Mouse (Mus musculus) heart, embryonic 15.5 days (tissue): Measurements from ENCODE around the gene Stard3. TPM values are rescaled to one million over a fixed set of nuclear protein-coding genes. Genes with fewer than 3 reads are reported as not detected.
A peak's percentile ranks its signal among the peaks of the same experiment; 100 is the strongest.

ENCODE experiments used
- ATAC-seq: fragments of 200-750 bp; cut with Nextera tagmentation; replicated peaks from 2 replicates; pipeline ENCODE4 v1.8.0; 2017; ENCODE audit warnings: low read depth, moderate TSS enrichment; ENCODE audit not compliant: insufficient number of reproducible peaks, insufficient read depth, low FRiP score
- H3K27ac ChIP-seq: fragments of 300-500 bp; sonication (generic); 2 replicates; pipeline ENCODE4 v1.5.1; 2015; ENCODE audit warnings: mild to moderate bottlenecking, inconsistent platforms
- H3K27me3 ChIP-seq: fragments of 300-500 bp; sonication (generic); 2 replicates; pipeline ENCODE4 v1.6.1; 2015; ENCODE audit warnings: inconsistent platforms
- H3K36me3 ChIP-seq: fragments of 300-500 bp; sonication (generic); 2 replicates; pipeline ENCODE4 v1.6.1; 2015; ENCODE audit warnings: mild to moderate bottlenecking, inconsistent platforms
- H3K4me1 ChIP-seq: fragments of 300-500 bp; sonication (generic); replicated peaks from 2 replicates; pipeline ENCODE4 v1.6.1; 2015; ENCODE audit warnings: inconsistent platforms
- H3K4me2 ChIP-seq: fragments of 300-500 bp; sonication (generic); 2 replicates; pipeline ENCODE4 v1.6.1; 2015; ENCODE audit warnings: inconsistent platforms, mild to moderate bottlenecking, moderate library complexity
- H3K4me3 ChIP-seq: fragments of 300-500 bp; sonication (generic); 2 replicates; pipeline ENCODE4 v1.5.1; 2015; ENCODE audit warnings: mild to moderate bottlenecking, inconsistent platforms
- H3K9ac ChIP-seq: fragments of 300-500 bp; sonication (generic); 2 replicates; pipeline ENCODE4 v1.6.1; 2015; ENCODE audit warnings: mild to moderate bottlenecking, inconsistent platforms
- H3K9me3 ChIP-seq: fragments of 300-500 bp; sonication (generic); replicated peaks from 2 replicates; pipeline ENCODE4 v1.6.1; 2016; ENCODE audit warnings: inconsistent platforms
- WGBS: fragments of 180-500 bp; shearing (Covaris S2); methylation state at CpG from one replicate; pipeline ENCODE4 v1.1.7; 2015; ENCODE audit warnings: mixed read lengths; 5-methylcytosine and 5-hydroxymethylcytosine counted together
- polyA plus RNA-seq: library from polyadenylated mRNA; unstranded; fragments of >200 nt; fragmentation: Nextera tagmentation; extraction: Ambion mirVana; gene quantifications from 2 replicates; pipeline ENCODE4 v1.2.1, GENCODE M21; 2015

The Stard3 gene
- polyA plus RNA-seq, 1 experiment from 2014 or later, result 33.9 TPM

DNA sequence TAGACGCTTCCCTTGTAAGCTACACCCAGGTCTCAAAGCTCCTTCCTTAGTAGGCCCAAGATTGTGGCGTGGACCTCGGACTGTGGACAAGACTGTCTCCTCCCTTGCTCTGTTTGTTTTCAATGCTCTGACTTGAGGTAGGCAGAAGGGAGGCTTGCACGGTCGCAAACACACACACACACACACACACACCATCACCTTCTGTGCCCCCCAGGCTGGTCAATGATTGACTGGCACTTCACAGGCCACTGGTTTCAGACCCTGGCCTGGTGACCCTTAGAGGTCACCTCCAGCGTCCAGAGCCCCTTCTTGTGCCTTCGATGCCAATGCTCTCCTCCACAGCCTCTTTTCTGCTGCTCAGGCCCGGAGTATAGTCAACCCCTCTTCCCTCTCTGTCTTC lies 50.7 kb downstream of the Stard3 start:
- Histone ChIP-seq H3K36me3 (no peaks in the 10 kb centered on the region), H3K4me3 (no peak overlapping the region), H3K9ac (peak overlapping the region; percentile 21; the same call in 1 of the 2 replicates), H3K9me3 (no peaks in the 10 kb centered on the region), H3K4me1 (peaks cover 28% of the 10 kb centered on the region), H3K27ac (peak overlapping the region; percentile 63), H3K4me2 (peak overlapping the region; percentile 47), H3K27me3 (no peaks in the 10 kb centered on the region)
- WGBS, result 60% methylated on average over 8 of the region's 8 CpGs
- ATAC-seq, result no peak

DNA sequence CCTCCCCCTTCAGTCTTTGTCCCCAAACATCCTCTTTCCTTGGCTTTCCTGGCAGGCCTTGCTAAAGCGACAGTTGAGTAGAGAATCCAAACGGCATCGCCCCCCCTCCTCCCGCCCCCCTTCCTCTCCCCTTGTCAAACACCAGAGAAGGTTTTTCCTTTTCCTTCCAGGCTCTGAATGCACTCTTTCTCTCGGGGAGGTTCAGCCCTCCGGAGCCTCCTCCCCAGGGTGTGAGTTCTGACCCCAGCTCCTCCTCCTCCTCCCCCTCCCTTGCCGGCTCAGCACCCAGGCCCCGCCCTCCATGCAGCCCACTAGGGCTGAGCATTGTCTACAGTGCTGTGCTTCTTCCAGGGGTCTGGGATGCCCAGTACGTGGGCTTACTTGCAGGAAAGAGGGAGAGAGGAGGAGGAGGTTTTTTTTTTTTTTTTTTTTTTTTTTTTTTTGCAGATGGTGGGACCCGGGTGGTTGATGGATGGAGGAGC lies 51.2 kb downstream of the Stard3 start:
- no peaks in the 10 kb centered on the region for H3K36me3 ChIP-seq
- H3K9me3 ChIP-seq, result no peaks in the 10 kb centered on the region
- H3K27ac ChIP-seq, result peak overlapping the region; percentile 63
- WGBS, result 7% methylated on average over 10 of the region's 10 CpGs
- H3K27me3 ChIP-seq, result no peaks in the 10 kb centered on the region
- H3K4me2 ChIP-seq, result peak overlapping the region; percentile 47
- peak; percentile 34; the same call in 1 of the 2 replicates for ATAC-seq
- no peak overlapping the region for H3K4me3 ChIP-seq
- H3K4me1 ChIP-seq, result peaks cover 33% of the 10 kb centered on the region
- H3K9ac ChIP-seq, result peak overlapping the region; percentile 21

DNA sequence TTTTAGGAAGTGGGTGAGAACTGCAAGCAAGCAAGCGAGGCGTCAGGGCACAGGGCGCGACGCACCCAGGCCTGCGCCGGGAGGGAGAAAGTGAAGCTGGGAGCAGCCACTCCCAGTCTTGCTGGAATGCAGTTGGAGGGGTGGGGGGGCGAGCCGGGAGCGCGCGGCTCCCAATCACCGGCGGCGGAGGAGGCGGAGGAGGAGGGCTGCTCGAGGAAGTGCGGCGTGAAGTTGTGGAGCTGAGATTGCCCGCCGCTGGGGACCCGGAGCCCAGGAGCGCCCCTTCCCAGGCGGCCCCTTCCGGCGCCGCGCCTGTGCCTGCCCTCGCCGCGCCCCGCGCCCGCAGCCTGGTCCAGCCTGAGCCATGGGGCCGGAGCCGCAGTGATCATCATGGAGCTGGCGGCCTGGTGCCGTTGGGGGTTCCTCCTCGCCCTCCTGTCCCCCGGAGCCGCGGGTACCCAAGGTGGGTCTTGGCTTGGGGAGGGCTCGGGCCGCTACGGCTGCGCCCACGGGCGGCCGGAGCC lies 54.2 kb downstream of the Stard3 start, which contains the start of gene Erbb2:
Gene Erbb2 (plus strand): TSS at position 198 of the 524 bp plus-strand sequence.
- ATAC-seq, result peak; percentile 83
- Histone ChIP-seq H3K9ac (peak within 1 kb of the TSS; percentile 99), H3K9me3 (no peaks in the 10 kb centered on the region), H3K4me2 (peak within 1 kb of the TSS; percentile 75), H3K4me1 (peaks cover 59% of the 10 kb centered on the region), H3K36me3 (no peaks in the 10 kb centered on the region), H3K27ac (peak within 1 kb of the TSS; percentile 98), H3K4me3 (peak within 1 kb of the TSS; percentile 98), H3K27me3 (no peaks in the 10 kb centered on the region)
- WGBS, result under 1% methylated on average over 49 of the region's 49 CpGs

DNA sequence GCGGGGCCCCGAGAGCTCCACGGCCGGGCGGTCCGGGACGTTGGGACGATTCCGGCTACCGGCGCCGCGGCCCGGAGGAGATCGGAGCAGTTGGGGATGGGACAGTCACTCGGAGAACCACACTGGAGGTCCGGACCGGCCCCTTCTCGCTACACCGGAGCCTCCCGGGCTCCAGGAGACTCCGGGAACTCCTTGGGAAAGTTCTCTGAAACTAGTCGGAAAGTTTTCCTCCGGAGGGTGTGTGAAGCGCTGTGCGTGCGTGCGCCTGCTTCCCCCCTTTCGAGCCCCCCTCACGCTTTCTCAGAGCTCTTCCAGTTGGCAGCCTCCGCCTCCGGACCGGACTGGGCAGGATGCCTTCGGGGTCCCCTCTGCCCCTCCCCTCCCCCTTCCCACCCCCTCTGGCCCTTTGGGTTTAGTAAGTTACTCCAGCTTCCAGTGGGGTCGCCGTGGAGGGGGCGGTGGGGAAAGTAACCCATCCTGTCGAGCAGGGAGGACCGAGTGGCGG lies 54.7 kb downstream of the Stard3 start:
- peaks cover 62% of the 10 kb centered on the region for H3K4me1 ChIP-seq
- peak; percentile 50 for ATAC-seq
- peak overlapping the region; percentile 99 for H3K9ac ChIP-seq
- under 1% methylated on average over 40 of the region's 40 CpGs for WGBS
- H3K4me3 ChIP-seq, result peak overlapping the region; percentile 98
- H3K27me3 ChIP-seq, result no peaks in the 10 kb centered on the region
- H3K27ac ChIP-seq, result peak overlapping the region; percentile 98
- H3K4me2 ChIP-seq, result peak overlapping the region; percentile 75
- H3K36me3 ChIP-seq, result no peaks in the 10 kb centered on the region
- no peaks in the 10 kb centered on the region for H3K9me3 ChIP-seq

DNA sequence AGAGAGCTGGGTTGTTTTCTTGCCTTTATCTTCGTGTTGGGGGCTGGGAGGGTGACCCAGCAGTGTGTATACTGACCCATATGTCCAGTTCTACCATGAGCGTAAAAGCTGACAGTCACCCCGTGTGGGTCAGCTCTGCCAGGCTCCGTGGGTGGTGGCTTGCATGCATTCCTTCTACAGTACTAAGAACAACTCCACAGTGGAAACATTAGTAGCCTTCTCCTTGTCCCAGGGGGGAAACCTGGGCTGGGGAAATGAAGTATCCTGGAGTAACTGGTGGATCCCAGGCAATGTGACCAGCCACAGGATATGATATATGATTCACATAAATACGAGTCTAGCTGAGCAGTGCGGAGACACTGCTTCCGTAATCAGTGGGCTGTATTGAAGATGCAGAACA lies 55.6 kb downstream of the Stard3 start:
- ATAC-seq, result no peak
- Histone ChIP-seq H3K4me2 (peak overlapping the region; percentile 75), H3K9me3 (no peaks in the 10 kb centered on the region), H3K36me3 (no peaks in the 10 kb centered on the region), H3K4me3 (peak overlapping the region; percentile 98), H3K27ac (peak overlapping the region; percentile 98), H3K4me1 (peaks cover 70% of the 10 kb centered on the region), H3K27me3 (no peaks in the 10 kb centered on the region), H3K9ac (peak overlapping the region; percentile 99)
- WGBS, result 13% methylated on average over 7 of the region's 7 CpGs

DNA sequence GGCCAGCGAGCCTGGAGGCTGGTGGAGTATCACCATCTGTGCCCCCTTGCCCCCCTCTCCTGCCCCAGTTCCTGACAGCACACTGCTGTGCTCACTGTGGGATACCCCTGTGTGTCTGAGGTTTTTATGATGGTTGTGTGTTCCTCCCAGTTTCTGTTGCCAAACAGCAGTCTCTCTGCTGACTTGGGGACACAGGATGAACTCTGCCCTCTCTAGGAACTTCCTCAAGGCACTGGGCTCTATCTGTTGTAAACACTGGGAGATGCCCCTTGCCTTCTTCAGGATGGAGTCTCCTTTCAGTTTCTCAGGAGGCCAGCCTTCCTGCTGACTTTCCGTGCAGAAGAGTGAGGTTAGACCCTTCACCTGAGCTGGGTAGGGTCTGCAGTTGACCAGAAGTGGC lies 56.0 kb downstream of the Stard3 start:
- no peak for ATAC-seq
- H3K9ac ChIP-seq, result peak overlapping the region; percentile 99; the same call in 1 of the 2 replicates
- peak overlapping the region; percentile 75 for H3K4me2 ChIP-seq
- H3K27me3 ChIP-seq, result no peaks in the 10 kb centered on the region
- WGBS, result 20% methylated on average over 2 of the region's 2 CpGs
- peak overlapping the region; percentile 98; the same call in 1 of the 2 replicates for H3K27ac ChIP-seq
- peaks cover 70% of the 10 kb centered on the region for H3K4me1 ChIP-seq
- peak overlapping the region; percentile 98 for H3K4me3 ChIP-seq
- H3K9me3 ChIP-seq, result no peaks in the 10 kb centered on the region
- H3K36me3 ChIP-seq, result no peaks in the 10 kb centered on the region

DNA sequence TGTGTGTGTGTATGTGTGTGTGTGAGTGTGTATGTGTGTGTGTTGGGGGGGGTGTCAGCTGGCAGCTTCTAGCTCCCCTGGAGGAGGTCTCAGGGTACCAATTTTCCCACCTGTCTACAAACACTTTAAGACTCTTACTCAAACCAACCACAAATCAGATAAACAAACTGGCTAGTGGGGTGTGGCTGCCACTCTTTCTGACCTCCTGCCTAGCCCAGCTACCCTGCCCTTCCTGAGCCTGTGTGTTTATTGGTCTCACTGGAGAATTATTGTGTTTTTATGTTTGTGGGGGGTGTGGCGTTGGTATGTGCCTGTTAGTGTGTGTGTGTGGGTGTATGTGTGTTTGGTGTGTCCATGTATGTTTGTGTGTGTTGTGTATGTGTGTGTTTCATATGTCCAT lies 58.9 kb downstream of the Stard3 start:
- Histone ChIP-seq H3K27me3 (no peaks in the 10 kb centered on the region), H3K9me3 (no peaks in the 10 kb centered on the region), H3K4me2 (no peak overlapping the region), H3K4me1 (peaks cover 63% of the 10 kb centered on the region), H3K4me3 (no peak overlapping the region), H3K36me3 (peaks cover 20% of the 10 kb centered on the region), H3K9ac (no peak overlapping the region), H3K27ac (no peak overlapping the region)
- WGBS, result 75% methylated on average over 1 of the region's 1 CpGs
- ATAC-seq, result no peak

DNA sequence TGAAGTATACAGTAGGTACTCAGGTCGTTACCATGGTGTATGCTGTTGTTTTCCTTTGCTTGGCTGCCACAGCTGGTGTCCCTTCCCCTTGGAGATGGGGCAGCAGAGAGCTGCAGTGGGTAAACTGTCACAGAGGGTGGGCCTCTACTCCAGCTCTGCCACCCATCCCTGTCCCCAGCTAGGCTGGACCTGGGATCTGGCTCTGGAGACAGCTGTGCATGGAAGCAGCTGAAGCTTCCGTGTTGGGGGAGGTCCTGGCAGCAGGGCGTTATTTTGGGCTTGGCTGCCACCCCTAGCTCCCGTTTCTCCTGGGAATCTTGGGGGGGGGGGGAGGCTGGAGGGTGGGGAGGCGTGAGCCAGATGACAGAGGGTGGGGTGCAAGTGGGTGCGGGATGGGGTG lies 60.1 kb downstream of the Stard3 start:
- ATAC-seq, result no peak
- H3K9me3 ChIP-seq, result no peaks in the 10 kb centered on the region
- WGBS, result 49% methylated on average over 6 of the region's 6 CpGs
- H3K4me2 ChIP-seq, result no peak overlapping the region
- H3K4me3 ChIP-seq, result no peak overlapping the region
- H3K4me1 ChIP-seq, result peaks cover 62% of the 10 kb centered on the region
- H3K27ac ChIP-seq, result peak overlapping the region; percentile 51; the same call in 1 of the 2 replicates
- no peaks in the 10 kb centered on the region for H3K27me3 ChIP-seq
- peaks cover 32% of the 10 kb centered on the region for H3K36me3 ChIP-seq
- H3K9ac ChIP-seq, result no peak overlapping the region

DNA sequence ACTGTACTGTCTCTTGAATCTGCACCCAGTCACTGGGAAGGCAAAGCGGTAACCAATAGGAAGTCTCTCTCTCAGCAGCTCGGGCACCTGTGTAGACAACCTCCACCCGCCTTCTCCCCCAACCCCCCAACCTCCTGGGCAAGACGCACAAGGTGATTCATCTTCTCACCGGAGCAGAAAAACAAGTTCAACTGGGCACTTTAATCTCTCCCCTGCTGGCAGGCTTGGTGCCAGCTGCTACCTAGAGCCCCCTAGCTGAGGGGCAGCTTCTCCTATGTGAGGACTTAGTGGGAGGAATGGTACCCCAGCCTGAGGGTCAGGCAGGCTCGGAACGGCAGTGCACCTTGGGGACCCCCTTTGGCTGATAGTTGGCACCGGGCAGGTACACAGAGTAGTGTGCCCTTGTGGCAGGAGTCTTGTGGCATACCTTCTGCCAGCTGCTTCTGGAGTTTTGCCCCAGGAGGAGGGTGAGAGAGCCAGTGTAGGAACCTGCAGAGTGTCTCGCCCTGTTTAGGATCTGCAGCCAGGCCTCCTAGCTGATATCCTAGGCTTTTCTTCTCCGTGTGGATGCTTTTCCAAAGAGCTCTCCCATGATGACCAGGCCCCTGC lies 60.9 kb downstream of the Stard3 start:
- peaks cover 57% of the 10 kb centered on the region for H3K4me1 ChIP-seq
- 72% methylated on average over 10 of the region's 10 CpGs for WGBS
- peaks cover 40% of the 10 kb centered on the region for H3K36me3 ChIP-seq
- ATAC-seq, result no peak
- no peaks in the 10 kb centered on the region for H3K27me3 ChIP-seq
- no peaks in the 10 kb centered on the region for H3K9me3 ChIP-seq
- peak overlapping the region; percentile 8 for H3K27ac ChIP-seq
- no peak overlapping the region for H3K4me2 ChIP-seq
- no peak overlapping the region for H3K4me3 ChIP-seq
- no peak overlapping the region for H3K9ac ChIP-seq

DNA sequence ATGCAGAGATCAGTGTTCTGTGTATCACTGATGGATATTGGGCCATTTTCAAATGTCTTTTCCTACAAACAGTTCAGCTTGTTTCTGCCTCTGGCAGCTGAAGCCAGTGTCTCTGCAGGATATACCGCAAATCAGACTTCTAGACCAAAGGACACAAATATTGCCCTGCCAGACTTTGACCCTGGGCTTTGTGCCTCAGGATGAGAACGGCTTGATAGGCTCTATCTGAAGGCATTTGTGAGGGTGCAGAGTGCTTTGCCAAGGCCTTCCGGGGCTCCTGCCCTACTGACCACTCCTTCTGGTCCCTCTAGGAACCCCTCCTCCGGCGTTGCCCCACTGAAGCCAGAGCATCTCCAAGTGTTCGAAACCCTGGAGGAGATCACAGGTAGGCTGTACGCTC lies 68.4 kb downstream of the Stard3 start:
- Histone ChIP-seq H3K36me3 (peaks cover 96% of the 10 kb centered on the region), H3K4me1 (no peaks in the 10 kb centered on the region), H3K4me2 (no peak overlapping the region), H3K9ac (no peak overlapping the region), H3K27ac (no peak overlapping the region), H3K27me3 (no peaks in the 10 kb centered on the region), H3K9me3 (no peaks in the 10 kb centered on the region), H3K4me3 (no peak overlapping the region)
- WGBS, result 89% methylated on average over 7 of the region's 7 CpGs
- ATAC-seq, result no peak

DNA sequence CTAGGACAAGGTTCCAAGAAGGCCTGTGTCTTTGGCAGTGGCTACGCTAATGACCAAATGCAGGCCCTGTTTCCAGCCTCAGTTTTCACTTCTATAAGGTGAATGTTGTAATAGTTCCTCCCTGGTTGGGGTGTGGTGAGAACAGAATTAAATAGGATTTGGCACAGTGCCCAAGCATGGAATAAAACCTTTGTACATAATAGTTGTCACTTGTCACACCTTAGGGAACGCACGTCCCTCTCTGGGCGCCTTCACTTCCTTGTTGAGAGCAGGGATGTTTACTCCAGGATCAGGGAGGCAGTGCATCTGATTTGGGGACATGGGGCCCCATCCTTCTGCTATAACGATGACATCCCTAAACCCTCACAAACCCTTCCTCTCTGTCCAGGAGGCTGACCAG lies 70.3 kb downstream of the Stard3 start:
- Histone ChIP-seq H3K27ac (no peak overlapping the region), H3K4me1 (no peaks in the 10 kb centered on the region), H3K9ac (no peak overlapping the region), H3K27me3 (no peaks in the 10 kb centered on the region), H3K4me3 (no peak overlapping the region), H3K36me3 (peaks cover 95% of the 10 kb centered on the region), H3K4me2 (no peak overlapping the region), H3K9me3 (no peaks in the 10 kb centered on the region)
- ATAC-seq, result no peak
- 76% methylated on average over 5 of the region's 5 CpGs for WGBS
